ENCODE assay signal across 8 mouse cellular contexts in genomic region chr17:27056170-27056569, GRCm38 (mm10). TPM values are rescaled to one million over a fixed set of nuclear protein-coding genes. Genes with fewer than 3 reads are reported as not detected.
DNase-seq lines count a peak whose midpoint lies in the region; ATAC-seq and TF ChIP-seq lines count a peak whose summit lies in the region.

No protein-coding gene starts in this region.

- H3K9ac ChIP-seq in ES-Bruce4 (ENCODE audit: low read depth, poor library complexity, severe bottlenecking) = peak overlapping the region; percentile 68
- no peak overlapping the region for H3K9ac ChIP-seq in liver, embryonic 15.5 days
- H3K9ac ChIP-seq in neural tube, embryonic 12.5 days = no peak overlapping the region

- no peaks in the 10 kb centered on the region for H3K36me3 ChIP-seq in ES-Bruce4 (ENCODE audit: control insufficient read depth, insufficient read depth, low read length, poor library complexity, severe bottlenecking)
- no peaks in the 10 kb centered on the region for H3K36me3 ChIP-seq in liver, embryonic 15.5 days (replicated peaks)
- H3K36me3 ChIP-seq in neural tube, embryonic 12.5 days = no peaks in the 10 kb centered on the region

- peak; percentile 62 for TF ChIP-seq POLR2A in ES-Bruce4 (IDR thresholded peaks at IDR 0.05; ENCODE audit: insufficient read depth, low read length)

- WGBS in liver, embryonic 15.5 days (ENCODE audit: insufficient replicate concordance) = under 1% methylated on average over 13 of the region's 13 CpGs
- WGBS in neural tube, embryonic 12.5 days = under 1% methylated on average over 13 of the region's 13 CpGs

- TF ChIP-seq EP300 in ES-Bruce4 (IDR thresholded peaks at IDR 0.05; ENCODE audit: insufficient read depth, low read depth, low read length) = no peak

- TF ChIP-seq CTCF in ES-Bruce4 (IDR thresholded peaks at IDR 0.05; ENCODE audit: low read depth, low read length) = no peak

- H3K9me3 ChIP-seq in ES-Bruce4 (replicated peaks; ENCODE audit: control insufficient read depth, insufficient read depth, low read length, poor library complexity, severe bottlenecking) = no peaks in the 10 kb centered on the region
- no peaks in the 10 kb centered on the region for H3K9me3 ChIP-seq in liver, embryonic 15.5 days (replicated peaks)
- H3K9me3 ChIP-seq in neural tube, embryonic 12.5 days = no peaks in the 10 kb centered on the region

- H3K4me2 ChIP-seq in liver, embryonic 15.5 days = peak overlapping the region; percentile 84
- peak overlapping the region; percentile 74 for H3K4me2 ChIP-seq in neural tube, embryonic 12.5 days (replicated peaks)

- H3K27me3 ChIP-seq in ES-Bruce4 (ENCODE audit: control insufficient read depth, insufficient read depth, low read length, poor library complexity, severe bottlenecking) = no peaks in the 10 kb centered on the region
- peaks cover 36% of the 10 kb centered on the region for H3K27me3 ChIP-seq in liver, embryonic 15.5 days
- H3K27me3 ChIP-seq in neural tube, embryonic 12.5 days (replicated peaks) = peaks cover 36% of the 10 kb centered on the region

- peak overlapping the region; percentile 81 for H3K27ac ChIP-seq in ES-Bruce4 (ENCODE audit: insufficient read depth, low read length)
- H3K27ac ChIP-seq in liver, embryonic 15.5 days (replicated peaks) = peak overlapping the region; percentile 71
- no peak overlapping the region for H3K27ac ChIP-seq in neural tube, embryonic 12.5 days

- peak; percentile 54 for DNase-seq in adrenal gland, postnatal 25 days
- DNase-seq in gastrocnemius, adult 8-10 months (ENCODE audit: low spot score in 2 of 2) = peak; percentile 15 to 21
- DNase-seq in induced T-regulatory cell, adult 2 months (ENCODE audit: low read depth) = peak; percentile 95
- DNase-seq in yolk sac, embryonic 10.5 days (ENCODE audit: low spot score) = peak; percentile 92
- no peak for DNase-seq in right cerebral cortex, postnatal 10 days (ENCODE audit: low spot score in 2 of 2)

- ATAC-seq in liver, embryonic 15.5 days (ENCODE audit: insufficient read depth) = peak; percentile 31; the same call in 1 of the 2 replicates
- no peak for ATAC-seq in neural tube, embryonic 12.5 days (ENCODE audit: low FRiP score, low read depth)

- peak overlapping the region; percentile 45 for H3K4me3 ChIP-seq in ES-Bruce4 (ENCODE audit: low read depth, low read length)
- H3K4me3 ChIP-seq in liver, embryonic 15.5 days (replicated peaks) = peak overlapping the region; percentile 60
- peak overlapping the region; percentile 11; the same call in 1 of the 2 replicates for H3K4me3 ChIP-seq in neural tube, embryonic 12.5 days

- H3K4me1 ChIP-seq in ES-Bruce4 (ENCODE audit: control insufficient read depth, insufficient read depth, low read length) = peaks cover 11% of the 10 kb centered on the region
- peaks cover 29% of the 10 kb centered on the region for H3K4me1 ChIP-seq in liver, embryonic 15.5 days (replicated peaks)
- peaks cover 22% of the 10 kb centered on the region for H3K4me1 ChIP-seq in neural tube, embryonic 12.5 days

RNA-seq across cellular contexts. Expression of gene Itpr3, which starts 0.9 kb away (rescaled TPM):
- polyA plus RNA-seq in ES-Bruce4 (2011; ENCODE audit: insufficient read depth, insufficient read length, low read depth, missing spikeins) = 17.2 and 21.9 TPM in 2 replicates
- total RNA-seq in adrenal gland, postnatal 25 days (2021) = 6.1 and 7.4 TPM in 2 replicates
- total RNA-seq in gastrocnemius, adult 8-10 months (2022) = 1 to 10 TPM; 1.4 to 2.8 (median 2.0) TPM
- 0.67 and 0.89 TPM in 2 replicates for polyA plus RNA-seq in liver, embryonic 15.5 days (2015; fragmentation: Nextera tagmentation; extraction: Ambion mirVana)
- 2.2 and 2.4 TPM in 2 replicates for polyA plus RNA-seq in neural tube, embryonic 12.5 days (2016; fragmentation: Nextera tagmentation; extraction: Ambion mirVana)

RNA-seq across cellular contexts. Expression of gene Bak1, which starts 27.4 kb away (rescaled TPM):
- polyA plus RNA-seq in ES-Bruce4 (2011; ENCODE audit: insufficient read depth, insufficient read length, low read depth, missing spikeins) = 66.6 and 78.1 TPM in 2 replicates
- 35.7 and 43.8 TPM in 2 replicates for total RNA-seq in adrenal gland, postnatal 25 days (2021)
- total RNA-seq in gastrocnemius, adult 8-10 months (2022) = 10 to 100 TPM; 18.8 to 22.3 (median 21.4) TPM
- polyA plus RNA-seq in liver, embryonic 15.5 days (2015; fragmentation: Nextera tagmentation; extraction: Ambion mirVana) = 2.0 and 2.1 TPM in 2 replicates
- polyA plus RNA-seq in neural tube, embryonic 12.5 days (2016; fragmentation: Nextera tagmentation; extraction: Ambion mirVana) = 2.5 and 3.0 TPM in 2 replicates

Comparison
In these comparisons a context has a peak if more than half of its experiments do, and no peak if none do; other contexts are left out.
1. DNase-seq: peak in adrenal gland, postnatal 25 days (single experiment), gastrocnemius, adult 8-10 months (2 of 2), induced T-regulatory cell, adult 2 months (single experiment) and yolk sac, embryonic 10.5 days (single experiment); none in right cerebral cortex, postnatal 10 days (0 of 2).
2. RNA of gene Bak1, which starts 27.4 kb away (polyA plus RNA-seq): 66.6 to 78.1 TPM in ES-Bruce4; 2.5 to 3.0 TPM in neural tube, embryonic 12.5 days and 2.0 to 2.1 TPM in liver, embryonic 15.5 days; every median in the first group is over 10 times any median in the second.
3. Peak in every context shown above with its lines, with median percentiles within 50 percentile points of each other: H3K4me3 ChIP-seq.